Mouse (Mus musculus) intestine, postnatal 0 days (tissue): ENCODE data around the gene Ccl7. TPM values are rescaled to one million over a fixed set of nuclear protein-coding genes. Genes with fewer than 3 reads are reported as not detected.

ENCODE experiments used
- ATAC-seq: fragments of 200-750 bp; cut with Nextera tagmentation; 2 replicates; pipeline ENCODE4 v1.8.0; 2017; ENCODE audit warnings: mild to moderate bottlenecking, moderate TSS enrichment, moderate library complexity
- H3K27ac ChIP-seq: fragments of 300-500 bp; sonication (generic); 2 replicates; pipeline ENCODE4 v1.5.1; 2014; ENCODE audit warnings: mild to moderate bottlenecking, low read depth, low read length, moderate library complexity
- H3K27me3 ChIP-seq: fragments of 300-500 bp; sonication (generic); replicated peaks from 2 replicates; pipeline ENCODE4 v1.6.1; 2014; ENCODE audit warnings: low read length, mixed read lengths; ENCODE audit not compliant: control insufficient read depth, insufficient read depth
- H3K36me3 ChIP-seq: fragments of 300-500 bp; sonication (generic); 2 replicates; pipeline ENCODE4 v1.6.1; 2014; ENCODE audit warnings: mild to moderate bottlenecking, moderate library complexity; ENCODE audit not compliant: control insufficient read depth, insufficient read depth
- H3K4me1 ChIP-seq: fragments of 300-500 bp; sonication (generic); replicated peaks from 2 replicates; pipeline ENCODE4 v1.6.1; 2014; ENCODE audit warnings: antibody characterized with exemption, low read length, mixed read lengths; ENCODE audit not compliant: control insufficient read depth, insufficient read depth
- H3K4me2 ChIP-seq: fragments of 300-500 bp; sonication (generic); replicated peaks from 2 replicates; pipeline ENCODE4 v1.6.1; 2014; ENCODE audit warnings: low read depth, mild to moderate bottlenecking, moderate library complexity
- H3K4me3 ChIP-seq: fragments of 300-500 bp; sonication (generic); 2 replicates; pipeline ENCODE4 v1.5.1; 2014; ENCODE audit warnings: low read depth, low read length
- H3K9ac ChIP-seq: fragments of 300-500 bp; sonication (generic); 2 replicates; pipeline ENCODE4 v1.6.1; 2014; ENCODE audit warnings: mild to moderate bottlenecking, low read depth, low read length
- H3K9me3 ChIP-seq: fragments of 300-500 bp; sonication (generic); 2 replicates; pipeline ENCODE4 v1.6.1; 2016; ENCODE audit warnings: mixed run types; ENCODE audit not compliant: control insufficient read depth
- CTCF ChIP-seq: sonication (generic); IDR thresholded peaks from 2 replicates; pipeline ENCODE4 v1.5.1; 2016; ENCODE audit warnings: low read depth, mild to moderate bottlenecking, control low read depth, antibody characterized with exemption, moderate library complexity
- WGBS: fragments of 180-500 bp; shearing (Covaris S2); extraction: QIAGEN DNeasy Blood & Tissue Kit; methylation state at CpG from one replicate; pipeline ENCODE4 v1.1.7; 2014; 5-methylcytosine and 5-hydroxymethylcytosine counted together
- polyA plus RNA-seq: library from polyadenylated mRNA; unstranded; fragments of >200 nt; fragmentation: Nextera tagmentation; extraction: Ambion mirVana; gene quantifications from 2 replicates; pipeline ENCODE4 v1.2.1, GENCODE M21; 2015

Ccl7 gene
- polyA plus RNA-seq, 1 experiment from 2014 or later: 2.6 TPM

- no peaks in the 10 kb centered on the region for H3K4me1 ChIP-seq
- 75% methylated on average over 3 of the region's 3 CpGs for WGBS
- H3K36me3 ChIP-seq: no peaks in the 10 kb centered on the region
- TF ChIP-seq CTCF: no peak
- H3K9me3 ChIP-seq: no peaks in the 10 kb centered on the region
- no peak overlapping the region for H3K9ac ChIP-seq
- H3K27me3 ChIP-seq: no peaks in the 10 kb centered on the region
- H3K4me2 ChIP-seq: no peak overlapping the region
- no peak overlapping the region for H3K27ac ChIP-seq
- no peak for ATAC-seq
- H3K4me3 ChIP-seq: no peak overlapping the region
Observed at GRCm38 (mm10) chr11:82080865-82081264, 35.4 kb downstream of the Ccl7 start.

- no peak for TF ChIP-seq CTCF
- Histone ChIP-seq H3K9me3 (no peaks in the 10 kb centered on the region), H3K4me3 (no peak overlapping the region), H3K27me3 (no peaks in the 10 kb centered on the region), H3K4me1 (no peaks in the 10 kb centered on the region), H3K9ac (no peak overlapping the region), H3K27ac (no peak overlapping the region), H3K36me3 (no peaks in the 10 kb centered on the region), H3K4me2 (no peak overlapping the region)
- ATAC-seq: no peak
- 89% methylated on average over 3 of the region's 3 CpGs for WGBS
Observed at GRCm38 (mm10) chr11:82084360-82084759, 38.8 kb downstream of the Ccl7 start.

Other genes starting within 250 kb of the Ccl7 start
- 0.04 and 0.05 TPM in 2 replicates for gene 5530401A14Rik, start 185.0 kb upstream of the Ccl7 start, polyA plus RNA-seq
- 0.44 and 0.55 TPM in 2 replicates for gene Asic2, start 77.3 kb upstream of the Ccl7 start, polyA plus RNA-seq
- 3.4 and 4.4 TPM in 2 replicates for gene Ccl2, start 10.1 kb upstream of the Ccl7 start, polyA plus RNA-seq
- not detected in 2 replicates for gene Gm17268, start 7.2 kb upstream of the Ccl7 start, polyA plus RNA-seq
- 62.4 and 66.6 TPM in 2 replicates for gene Ccl11, start 12.1 kb downstream of the Ccl7 start, polyA plus RNA-seq
- 1.9 TPM in 2 replicates for gene Ccl12, start 56.1 kb downstream of the Ccl7 start, polyA plus RNA-seq
- gene Ccl8, start 69.5 kb downstream of the Ccl7 start, polyA plus RNA-seq: not detected in 2 replicates